Mouse (Mus musculus): Measurements from ENCODE around the gene Atrnl1. TPM values are rescaled to one million over a fixed set of nuclear protein-coding genes. Genes with fewer than 3 reads are reported as not detected.

The Atrnl1 gene
- polyA plus RNA-seq, 1 experiment = 6.9 TPM

DNA sequence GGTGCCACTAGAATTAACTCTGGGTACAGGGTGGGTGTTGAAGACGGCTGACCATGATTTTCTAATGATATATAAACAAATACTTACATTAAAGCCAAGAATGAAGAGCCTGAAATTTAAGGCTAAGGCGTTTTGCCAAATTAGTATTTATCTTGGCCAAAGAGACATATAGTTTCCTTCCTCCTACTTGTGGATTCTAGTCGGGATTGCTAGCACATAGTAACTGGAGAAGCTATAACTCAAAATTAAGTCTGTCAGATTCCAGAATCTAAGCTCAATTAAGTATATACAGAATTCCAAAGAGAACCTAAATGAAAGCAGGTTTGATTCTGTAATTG is 192.6 kb downstream of the Atrnl1 start:
- Histone ChIP-seq H3K4me1 (ENCODE audit: control insufficient read depth, insufficient read depth, insufficient read length, low read length) (no peaks in the 10 kb centered on the region), H3K27ac (replicated peaks; ENCODE audit: low read depth, low read length) (no peak overlapping the region), H3K4me3 (ENCODE audit: insufficient read depth, low read depth, low read length) (no peak overlapping the region)

DNA sequence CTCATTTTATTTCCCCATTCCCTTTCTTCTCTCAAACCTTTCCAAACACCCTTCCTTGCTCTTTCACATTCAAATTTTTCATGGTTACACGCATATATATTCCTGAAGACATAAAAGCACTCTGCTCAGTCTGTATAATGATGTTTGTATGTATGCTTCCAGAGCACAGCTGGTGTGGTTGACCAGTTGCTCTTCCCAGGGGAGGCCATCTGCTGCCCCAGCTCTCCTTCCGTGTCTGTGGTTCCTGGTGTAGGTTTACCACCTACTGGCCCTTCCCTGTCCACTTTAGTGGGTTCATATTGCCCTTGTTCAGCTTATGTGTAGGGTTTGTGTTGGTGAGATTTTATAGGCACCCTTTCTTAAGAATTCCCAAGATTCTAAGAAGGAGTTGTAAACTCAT is 197.5 kb downstream of the Atrnl1 start:
- Histone ChIP-seq H3K4me3 (ENCODE audit: insufficient read depth, low read depth, low read length) (no peak overlapping the region), H3K27ac (replicated peaks; ENCODE audit: low read depth, low read length) (no peak overlapping the region), H3K4me1 (ENCODE audit: control insufficient read depth, insufficient read depth, insufficient read length, low read length) (no peaks in the 10 kb centered on the region)

DNA sequence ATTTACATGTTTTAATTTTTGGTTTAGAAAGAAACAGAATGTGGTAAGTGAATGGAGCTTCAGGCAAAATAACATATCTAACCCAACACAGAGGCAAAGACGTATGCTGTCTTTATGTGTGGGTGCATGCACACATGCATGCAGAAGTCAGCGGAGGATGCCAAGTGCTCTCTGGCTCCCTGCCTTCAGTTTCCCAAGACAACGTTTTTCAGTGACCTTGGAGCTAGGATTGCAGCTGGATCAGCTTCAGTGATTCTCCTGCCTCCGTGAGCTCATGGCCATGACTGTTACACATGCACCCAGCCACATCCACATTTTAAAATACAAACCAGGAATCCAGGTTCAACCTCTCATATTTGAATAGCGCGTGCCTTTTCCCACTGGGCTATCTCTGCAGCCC is 203.5 kb downstream of the Atrnl1 start:
- Histone ChIP-seq H3K27ac (replicated peaks; ENCODE audit: low read depth, low read length) (no peak overlapping the region), H3K4me3 (ENCODE audit: insufficient read depth, low read depth, low read length) (no peak overlapping the region), H3K4me1 (ENCODE audit: control insufficient read depth, insufficient read depth, insufficient read length, low read length) (0 out of 2 replicates have a peak, but pooled peaks cover 2% of the 10 kb centered on the region)

DNA sequence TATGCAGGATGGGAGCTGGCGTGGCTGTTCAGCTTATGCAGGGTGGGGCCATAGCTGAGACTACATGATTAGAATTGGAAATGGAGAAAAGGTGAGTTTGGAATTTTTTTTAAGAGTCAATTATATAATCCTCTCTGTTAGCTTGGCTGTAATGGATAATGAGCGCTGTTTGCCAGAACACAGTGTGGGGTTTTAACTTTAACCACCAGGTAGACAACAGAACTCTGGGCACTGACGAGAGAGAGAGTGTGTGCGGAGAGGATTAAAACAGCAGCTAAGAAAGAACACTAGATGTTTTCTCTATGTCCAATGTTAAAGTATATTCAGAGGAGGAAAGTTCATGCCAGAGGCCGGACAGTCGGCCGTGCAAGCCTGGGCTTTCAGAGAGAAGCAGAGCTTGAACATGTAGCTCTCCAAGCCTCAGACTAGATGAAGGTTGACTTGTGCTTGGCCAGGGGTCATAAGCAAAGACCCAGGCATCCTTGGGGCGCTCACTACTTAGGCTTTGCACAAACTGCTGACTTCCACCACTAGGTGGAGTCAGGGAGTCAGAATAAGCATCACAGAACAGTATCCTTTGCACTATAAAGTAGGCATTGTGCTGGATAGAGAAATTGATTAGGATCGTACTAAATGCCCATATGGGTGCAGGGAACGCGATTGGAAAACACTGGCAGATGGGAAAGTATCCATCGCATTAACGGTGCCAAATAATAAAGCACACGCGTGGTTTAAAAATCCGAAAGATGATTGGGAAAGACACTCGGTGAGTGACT is 205.6 kb downstream of the Atrnl1 start:
- Histone ChIP-seq H3K4me1 (ENCODE audit: control insufficient read depth, insufficient read depth, insufficient read length, low read length) (0 out of 2 replicates have a peak, but pooled peaks cover 2% of the 10 kb centered on the region), H3K27ac (replicated peaks; ENCODE audit: low read depth, low read length) (no peak overlapping the region), H3K4me3 (ENCODE audit: insufficient read depth, low read depth, low read length) (no peak overlapping the region)

DNA sequence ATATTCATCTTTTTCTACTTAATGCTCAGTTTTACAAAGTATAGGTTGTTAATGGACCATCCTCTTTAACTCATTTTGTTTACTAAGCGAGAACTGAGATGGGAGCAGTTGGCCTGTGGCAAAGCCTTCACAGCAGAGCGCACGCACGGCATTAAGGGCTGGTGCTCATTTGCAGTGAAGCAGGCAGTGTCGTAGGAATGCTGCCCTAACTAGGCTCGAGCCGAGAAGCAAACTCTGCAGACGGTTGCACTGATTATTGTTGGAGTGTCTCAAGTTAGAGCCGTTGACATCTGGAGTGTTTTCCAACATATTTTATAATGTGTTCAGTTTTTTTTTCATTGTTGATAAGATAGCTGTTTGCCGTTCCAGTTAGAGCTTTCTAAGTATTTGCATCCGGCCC is 206.9 kb downstream of the Atrnl1 start:
- H3K27ac ChIP-seq (replicated peaks; ENCODE audit: low read depth, low read length) = no peak overlapping the region
- H3K4me1 ChIP-seq (ENCODE audit: control insufficient read depth, insufficient read depth, insufficient read length, low read length) = 0 out of 2 replicates have a peak, but pooled peaks cover 2% of the 10 kb centered on the region

DNA sequence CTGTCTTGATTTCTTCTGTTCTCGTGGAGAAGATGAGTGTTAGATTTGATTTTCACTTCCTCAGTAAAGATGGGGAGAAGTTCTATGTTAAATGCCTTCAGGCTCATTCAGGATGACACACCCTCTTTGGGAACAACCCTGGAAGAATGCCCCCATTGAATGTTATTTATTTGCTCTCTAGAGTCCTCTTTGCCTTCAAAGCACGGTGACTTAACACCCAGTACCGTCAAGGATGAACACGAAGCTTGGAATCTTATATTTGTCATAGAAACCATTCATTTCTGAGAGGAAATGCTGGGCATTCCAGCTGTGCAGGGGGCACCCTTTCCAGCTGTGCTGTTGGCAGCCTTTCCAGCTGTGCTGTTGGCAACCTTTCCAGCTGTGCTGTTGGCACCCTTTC is 212.6 kb downstream of the Atrnl1 start:
- H3K27ac ChIP-seq (replicated peaks; ENCODE audit: low read depth, low read length) = no peak overlapping the region
- H3K4me1 ChIP-seq (ENCODE audit: control insufficient read depth, insufficient read depth, insufficient read length, low read length) = no peaks in the 10 kb centered on the region
- H3K4me3 ChIP-seq (ENCODE audit: insufficient read depth, low read depth, low read length) = no peak overlapping the region

More for the DNA sequence above, 206.9 kb downstream of the Atrnl1 start:
- no peak overlapping the region for H3K4me3 ChIP-seq (ENCODE audit: insufficient read depth, low read depth, low read length)

DNA sequence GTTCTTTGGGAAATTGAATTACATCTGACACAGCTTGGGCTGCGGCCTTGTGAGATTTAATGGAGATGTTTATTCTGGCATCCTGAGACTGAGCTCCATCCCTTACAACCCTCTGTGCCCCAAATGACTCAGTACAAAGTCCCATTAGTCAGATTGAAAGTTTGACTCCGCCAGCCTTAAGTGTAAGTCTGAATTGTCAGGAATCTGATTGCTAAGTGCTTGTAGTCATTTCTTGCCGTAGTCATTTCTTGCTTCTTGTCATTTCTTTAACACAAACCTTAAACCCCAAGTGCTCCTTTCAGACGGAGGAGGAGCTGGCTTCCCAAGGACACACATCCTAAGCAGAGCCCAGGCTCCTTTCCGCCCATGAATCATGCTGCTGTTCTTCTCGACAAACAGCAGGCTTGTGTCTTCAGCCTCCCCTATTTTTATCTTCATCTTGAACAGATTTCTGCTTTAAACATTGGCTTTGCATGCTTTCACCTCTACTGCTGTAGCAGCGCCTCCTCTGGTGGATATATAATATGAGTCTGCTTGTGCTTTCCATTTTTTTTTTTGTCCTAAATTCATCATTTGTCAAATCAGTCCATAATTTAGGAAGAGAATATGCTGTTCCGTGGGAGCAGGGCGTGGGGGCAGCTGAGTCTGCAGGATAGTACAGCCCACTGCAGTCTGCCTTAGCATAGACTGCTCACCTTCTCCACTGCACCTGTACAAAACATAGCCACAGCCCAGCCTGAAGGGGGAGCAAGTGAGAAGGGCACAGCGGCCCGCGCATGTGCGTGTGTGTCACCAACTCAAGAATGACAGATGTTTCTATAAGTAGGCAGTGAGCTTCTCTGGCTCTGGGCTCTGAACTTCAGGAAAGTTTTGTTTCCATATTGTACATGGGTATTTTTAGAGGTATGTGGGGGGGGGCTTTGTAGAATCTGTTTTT is 214.7 kb downstream of the Atrnl1 start:
- Histone ChIP-seq H3K4me3 (ENCODE audit: insufficient read depth, low read depth, low read length) (no peak overlapping the region), H3K27ac (replicated peaks; ENCODE audit: low read depth, low read length) (no peak overlapping the region), H3K4me1 (ENCODE audit: control insufficient read depth, insufficient read depth, insufficient read length, low read length) (no peaks in the 10 kb centered on the region)

DNA sequence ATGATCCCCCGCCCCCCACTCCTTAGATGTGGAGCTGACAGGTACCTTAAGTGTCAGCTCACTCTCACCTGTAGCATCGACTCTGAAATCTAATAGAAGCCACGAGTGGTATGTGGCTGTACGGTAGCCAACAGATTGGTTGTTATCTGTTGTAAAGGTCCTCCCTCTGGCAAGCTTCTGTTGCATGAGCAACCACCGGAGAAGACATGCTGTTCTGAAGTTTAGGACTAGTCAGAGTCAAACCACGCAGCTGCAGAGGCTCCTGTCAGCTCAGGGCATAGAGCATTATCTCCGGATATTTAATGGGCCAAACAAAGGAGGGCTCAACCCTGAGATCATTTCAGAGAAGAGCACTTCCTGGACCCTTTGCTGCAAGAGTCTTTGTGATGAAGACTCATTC is 222.2 kb downstream of the Atrnl1 start:
- Histone ChIP-seq H3K4me3 (ENCODE audit: insufficient read depth, low read depth, low read length) (no peak overlapping the region), H3K4me1 (ENCODE audit: control insufficient read depth, insufficient read depth, insufficient read length, low read length) (no peaks in the 10 kb centered on the region), H3K27ac (replicated peaks; ENCODE audit: low read depth, low read length) (no peak overlapping the region)

DNA sequence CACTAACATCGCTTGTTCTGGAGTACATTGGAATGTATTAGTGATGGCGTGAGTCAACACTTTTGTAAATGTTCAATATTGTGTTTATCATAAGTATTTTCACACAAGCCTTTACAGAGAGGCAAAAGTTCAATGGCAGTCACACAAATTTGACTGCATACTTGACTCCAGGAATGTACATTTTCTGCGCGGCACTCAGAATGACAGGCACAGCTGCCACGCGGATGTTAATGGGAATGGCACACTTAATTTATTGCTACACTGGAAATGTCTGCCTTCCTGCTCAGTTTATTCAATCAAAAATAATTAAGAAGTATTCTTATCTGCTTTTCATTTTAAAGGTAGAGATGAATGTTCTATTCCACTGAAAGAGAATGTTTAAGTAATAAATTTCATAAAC is 227.0 kb downstream of the Atrnl1 start:
- Histone ChIP-seq H3K27ac (replicated peaks; ENCODE audit: low read depth, low read length) (no peak overlapping the region), H3K4me1 (ENCODE audit: control insufficient read depth, insufficient read depth, insufficient read length, low read length) (no peaks in the 10 kb centered on the region), H3K4me3 (ENCODE audit: insufficient read depth, low read depth, low read length) (no peak overlapping the region)

DNA sequence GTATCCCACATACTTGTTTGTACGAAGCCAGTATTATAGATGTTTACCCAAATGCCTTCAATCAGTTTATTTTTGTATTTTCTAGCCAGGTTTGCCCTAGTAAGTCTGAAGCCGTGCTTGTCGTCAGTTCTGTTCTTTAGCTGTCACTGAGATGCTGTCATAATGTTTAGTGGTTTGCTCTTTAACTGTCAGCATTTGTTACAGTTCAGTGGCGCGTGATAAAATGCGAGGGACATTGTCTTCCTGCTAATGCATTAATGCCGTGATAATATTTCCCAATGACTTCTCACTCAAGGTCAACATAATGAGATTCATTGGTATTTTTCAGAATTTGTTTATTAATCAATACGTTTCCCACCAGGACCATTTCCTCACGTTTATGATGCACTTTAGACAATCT is 227.7 kb downstream of the Atrnl1 start:
- Histone ChIP-seq H3K4me1 (ENCODE audit: control insufficient read depth, insufficient read depth, insufficient read length, low read length) (no peaks in the 10 kb centered on the region), H3K27ac (replicated peaks; ENCODE audit: low read depth, low read length) (no peak overlapping the region), H3K4me3 (ENCODE audit: insufficient read depth, low read depth, low read length) (no peak overlapping the region)

DNA sequence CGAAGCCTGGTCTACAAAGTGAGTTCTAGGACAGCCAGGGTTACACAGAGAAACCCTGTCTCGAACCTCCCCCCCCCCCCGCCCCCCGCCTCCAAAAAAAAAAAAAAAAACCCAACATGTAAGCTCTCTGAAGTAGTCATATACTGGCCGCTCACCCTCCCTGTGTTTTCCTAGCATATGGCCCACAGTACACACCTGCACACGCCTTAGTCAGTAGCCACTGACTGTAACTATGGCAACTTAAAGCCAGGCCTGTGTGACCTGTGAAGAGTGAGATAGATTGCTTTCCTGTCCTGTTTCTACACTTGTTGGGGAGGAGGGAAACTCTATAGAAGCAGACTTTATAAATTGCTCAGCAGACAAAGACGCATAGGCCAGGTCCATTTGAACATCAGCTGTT is 239.1 kb downstream of the Atrnl1 start:
- Histone ChIP-seq H3K4me1 (ENCODE audit: control insufficient read depth, insufficient read depth, insufficient read length, low read length) (no peaks in the 10 kb centered on the region), H3K27ac (replicated peaks; ENCODE audit: low read depth, low read length) (no peak overlapping the region), H3K4me3 (ENCODE audit: insufficient read depth, low read depth, low read length) (no peak overlapping the region)

DNA sequence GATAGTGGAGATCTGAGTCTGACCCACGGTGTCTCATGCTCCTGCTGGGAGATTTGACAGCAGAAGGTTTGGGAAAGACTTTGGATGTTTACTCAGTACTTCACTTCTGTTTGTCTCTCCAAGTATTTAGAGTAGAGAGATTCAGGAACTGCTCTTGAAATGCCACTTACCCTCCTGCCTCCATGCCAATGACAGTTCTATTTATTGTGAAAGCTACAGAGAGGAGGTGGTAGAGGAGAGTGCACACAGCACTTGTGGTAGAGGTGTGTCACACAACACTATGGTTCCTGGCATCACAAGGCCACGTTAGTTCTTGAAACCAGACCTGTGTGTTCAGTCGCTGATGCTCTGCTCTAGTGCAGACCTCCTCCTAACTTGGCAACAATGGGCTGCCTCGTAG is 257.5 kb downstream of the Atrnl1 start:
- H3K4me3 ChIP-seq (ENCODE audit: insufficient read depth, low read depth, low read length) = no peak overlapping the region
- no peak overlapping the region for H3K27ac ChIP-seq (replicated peaks; ENCODE audit: low read depth, low read length)
- H3K4me1 ChIP-seq (ENCODE audit: control insufficient read depth, insufficient read depth, insufficient read length, low read length) = no peaks in the 10 kb centered on the region

DNA sequence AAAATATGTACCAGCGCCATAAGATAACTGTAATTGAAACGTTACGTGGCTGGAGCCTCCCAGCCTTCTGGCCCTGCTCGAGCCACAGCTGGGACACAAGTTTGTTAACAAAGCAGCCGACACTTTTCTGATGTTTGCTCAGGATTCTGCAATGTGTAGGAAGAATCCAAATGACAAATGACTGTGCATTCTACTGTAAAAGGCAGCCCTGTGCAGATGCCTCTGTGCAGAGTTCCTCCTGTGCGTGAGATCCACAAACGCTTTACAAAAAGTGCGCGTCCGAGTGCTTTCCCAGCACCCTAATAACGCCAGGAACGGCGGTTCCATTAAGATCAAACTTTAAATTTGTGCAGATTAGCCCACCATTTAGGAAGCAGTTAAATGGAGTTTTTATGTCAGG is 260.0 kb downstream of the Atrnl1 start:
- H3K27ac ChIP-seq (replicated peaks; ENCODE audit: low read depth, low read length) = no peak overlapping the region
- no peak overlapping the region for H3K4me3 ChIP-seq (ENCODE audit: insufficient read depth, low read depth, low read length)
- H3K4me1 ChIP-seq (ENCODE audit: control insufficient read depth, insufficient read depth, insufficient read length, low read length) = no peaks in the 10 kb centered on the region

DNA sequence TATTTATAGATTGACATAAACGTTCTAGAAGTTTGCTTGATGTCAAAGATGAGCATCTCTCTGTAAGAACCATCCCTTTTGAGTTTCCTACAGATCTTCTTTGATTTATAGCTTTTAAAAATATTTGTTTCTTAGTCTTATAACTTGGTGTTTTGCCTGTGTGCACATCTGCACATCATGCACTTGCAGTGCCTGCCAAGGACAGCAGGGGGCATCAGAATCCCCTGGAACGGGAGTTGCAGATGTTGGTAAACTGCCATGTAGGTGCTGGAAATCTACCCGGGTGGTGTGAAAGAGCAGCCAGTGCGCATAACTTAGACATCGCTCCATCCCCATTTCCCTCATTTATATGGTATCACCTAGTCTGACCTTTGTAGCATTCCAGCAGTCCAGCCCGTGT is 265.2 kb downstream of the Atrnl1 start:
- Histone ChIP-seq H3K4me1 (ENCODE audit: control insufficient read depth, insufficient read depth, insufficient read length, low read length) (no peaks in the 10 kb centered on the region), H3K4me3 (ENCODE audit: insufficient read depth, low read depth, low read length) (no peak overlapping the region), H3K27ac (replicated peaks; ENCODE audit: low read depth, low read length) (no peak overlapping the region)

DNA sequence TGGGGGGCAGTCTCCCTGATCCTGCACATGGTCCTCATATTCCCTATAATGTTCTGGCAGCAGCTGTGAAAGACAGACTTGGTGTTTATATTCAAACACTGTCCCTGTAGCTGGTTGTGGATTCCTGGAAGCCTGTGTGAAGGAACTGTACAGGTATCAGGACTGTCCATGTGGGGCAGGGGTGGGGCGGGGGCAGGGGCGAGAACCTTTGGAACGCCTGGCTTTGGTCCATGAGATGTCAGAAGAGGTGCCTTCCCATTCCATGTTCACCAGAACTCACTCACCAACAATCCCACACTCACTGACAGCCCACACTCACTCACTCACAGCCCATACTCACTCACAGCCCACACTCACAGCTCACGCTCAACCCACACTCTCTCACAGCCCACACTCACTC is 266.5 kb downstream of the Atrnl1 start:
- Histone ChIP-seq H3K4me1 (ENCODE audit: control insufficient read depth, insufficient read depth, insufficient read length, low read length) (no peaks in the 10 kb centered on the region), H3K4me3 (ENCODE audit: insufficient read depth, low read depth, low read length) (no peak overlapping the region), H3K27ac (replicated peaks; ENCODE audit: low read depth, low read length) (no peak overlapping the region)

DNA sequence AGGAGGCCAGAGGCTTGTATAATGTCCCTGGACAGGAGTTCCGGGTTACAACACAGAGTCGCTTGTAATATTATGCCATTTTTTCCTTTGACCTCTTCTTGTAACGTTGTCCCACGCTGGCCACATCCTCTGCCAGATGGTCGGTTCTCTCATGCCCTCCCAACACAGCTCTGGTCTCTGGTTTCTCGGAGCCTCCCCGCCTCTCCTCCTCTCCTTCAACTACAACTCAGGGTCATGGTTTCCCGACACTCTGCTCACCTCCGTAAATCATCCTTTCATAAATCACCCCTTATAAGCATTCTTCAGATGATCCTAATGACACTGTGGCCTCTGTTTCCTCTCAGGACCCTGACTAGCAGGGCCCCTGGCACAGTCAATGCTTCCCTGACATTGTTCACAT is 267.7 kb downstream of the Atrnl1 start:
- no peak overlapping the region for H3K27ac ChIP-seq (replicated peaks; ENCODE audit: low read depth, low read length)
- no peaks in the 10 kb centered on the region for H3K4me1 ChIP-seq (ENCODE audit: control insufficient read depth, insufficient read depth, insufficient read length, low read length)
- no peak overlapping the region for H3K4me3 ChIP-seq (ENCODE audit: insufficient read depth, low read depth, low read length)
